In genomic region chr9:108411381-108411942, GRCm38 (mm10) we compare ENCODE assay signal across 20 mouse cellular contexts. TPM values are rescaled to one million over a fixed set of nuclear protein-coding genes. Genes with fewer than 3 reads are reported as not detected.
DNase-seq lines count a peak whose midpoint lies in the region; ATAC-seq lines count a peak whose summit lies in the region.
"Had no signal": no experiment of that assay in that cellular context is flagged by ENCODE, and none has a peak within 500 bp of the region (broad histone marks: within the 10 kb centered on the region; RNA-seq: fewer than 3 reads in every experiment).

No protein-coding gene starts in this region.

- no peaks in the 10 kb centered on the region for H3K4me1 ChIP-seq in hindbrain, embryonic 11.5 days (replicated peaks; ENCODE audit: control insufficient read depth, insufficient read depth, low read length)
- H3K4me1 ChIP-seq: limb, embryonic 15.5 days; neural tube, embryonic 12.5 days; stomach, embryonic 15.5 days had no signal

- no peaks in the 10 kb centered on the region for H3K9me3 ChIP-seq in hindbrain, embryonic 11.5 days (ENCODE audit: control insufficient read depth, low read length)
- H3K9me3 ChIP-seq: G1E; limb, embryonic 15.5 days; neural tube, embryonic 12.5 days; stomach, embryonic 15.5 days had no signal

- no peaks in the 10 kb centered on the region for H3K27me3 ChIP-seq in hindbrain, embryonic 11.5 days (ENCODE audit: control insufficient read depth, insufficient read depth, low read length)
- H3K27me3 ChIP-seq: limb, embryonic 15.5 days; neural tube, embryonic 12.5 days; stomach, embryonic 15.5 days had no signal

- WGBS in hindbrain, embryonic 11.5 days: 81% methylated on average over 9 of the region's 9 CpGs

- no peak overlapping the region for H3K4me2 ChIP-seq in hindbrain, embryonic 11.5 days (replicated peaks; ENCODE audit: low read depth, low read length)
- H3K4me2 ChIP-seq: limb, embryonic 15.5 days; lung, embryonic 14.5 days; neural tube, embryonic 12.5 days; stomach, embryonic 15.5 days had no signal

- peak; percentile 59 for DNase-seq in layer of hippocampus, adult 11-12 months (ENCODE audit: low spot score)
- DNase-seq in layer of hippocampus, postnatal 25 days (ENCODE audit: extremely low spot score in 1 of 2, low spot score in 1 of 2): no peak
- DNase-seq in frontal cortex, adult 2 months (ENCODE audit: extremely low spot score in 1 of 2, low spot score in 1 of 2): peak; percentile 79 to 80
- peak; percentile 45 to 56 for DNase-seq in layer of hippocampus, postnatal 36 days
- DNase-seq in right cerebral cortex, postnatal 14 days: peak; percentile 26
- DNase-seq in testis, postnatal 10 days (ENCODE audit: low spot score): no peak
- DNase-seq in hindbrain, embryonic 11.5 days (ENCODE audit: low spot score): no peak

- no peak overlapping the region for H3K4me3 ChIP-seq in hindbrain, embryonic 11.5 days (ENCODE audit: low read depth, low read length)
- H3K4me3 ChIP-seq: limb, embryonic 15.5 days; neural tube, embryonic 12.5 days; stomach, embryonic 15.5 days had no signal

- H3K9ac ChIP-seq in hindbrain, embryonic 11.5 days (ENCODE audit: low read depth, low read length): no peak overlapping the region
- H3K9ac ChIP-seq: limb, embryonic 15.5 days; lung, embryonic 14.5 days; neural tube, embryonic 12.5 days; stomach, embryonic 15.5 days had no signal

- H3K27ac ChIP-seq in hindbrain, embryonic 11.5 days (ENCODE audit: low read depth, low read length): no peak overlapping the region
- H3K27ac ChIP-seq: limb, embryonic 15.5 days; neural tube, embryonic 12.5 days; stomach, embryonic 15.5 days had no signal

- no peak for ATAC-seq in CD4-positive, CD25-positive, alpha-beta regulatory T cell, adult 4 months
- ATAC-seq in hindbrain, embryonic 11.5 days (ENCODE audit: low FRiP score): no peak
- ATAC-seq: hindbrain, embryonic 16.5 days had no signal

- no peaks in the 10 kb centered on the region for H3K36me3 ChIP-seq in hindbrain, embryonic 11.5 days (ENCODE audit: control insufficient read depth, insufficient read depth, low read length)
- H3K36me3 ChIP-seq: G1E; limb, embryonic 15.5 days; neural tube, embryonic 12.5 days; stomach, embryonic 15.5 days had no signal

RNA-seq across cellular contexts. Expression of gene Ccdc36, which starts 16.8 kb away (rescaled TPM):
- under 1 TPM; 0.10 to 0.16 TPM for total RNA-seq in layer of hippocampus, postnatal 25 days (2021)
- 0.86 and 0.98 TPM in 2 replicates for polyA plus RNA-seq in frontal cortex, adult 2 months (2012; rRNA removed)
- total RNA-seq in layer of hippocampus, postnatal 36 days (2021): under 1 TPM in 1 of 2 experiments, not detected in 1; 0.18 TPM
- polyA plus RNA-seq in CD4-positive, CD25-positive, alpha-beta regulatory T cell, adult 4 months (2017; shearing (Covaris generic)): under 1 TPM in 1 of 2 experiments, not detected in 1; 0.11 TPM
- polyA plus RNA-seq in hindbrain, embryonic 11.5 days (2014; fragmentation: Nextera tagmentation; extraction: Ambion mirVana): 1.3 and 1.6 TPM in 2 replicates
- total RNA-seq: adrenal gland, postnatal 10 days; heart, postnatal 14 days had no signal
- polyA plus RNA-seq: G1E; large intestine, adult 2 months had no signal

RNA-seq across cellular contexts. Expression of gene 1700102P08Rik, which starts 18.9 kb away (rescaled TPM):
- 1 to 10 TPM; 1.4 to 2.4 TPM for total RNA-seq in layer of hippocampus, postnatal 25 days (2021)
- polyA plus RNA-seq in frontal cortex, adult 2 months (2012; rRNA removed): 1.5 and 1.6 TPM in 2 replicates
- total RNA-seq in layer of hippocampus, postnatal 36 days (2021): 1 to 10 TPM; 2.6 to 2.9 TPM
- 1 to 10 TPM in 1 of 2 experiments, not detected in 1; 1.6 TPM for polyA plus RNA-seq in CD4-positive, CD25-positive, alpha-beta regulatory T cell, adult 4 months (2017; shearing (Covaris generic))
- polyA plus RNA-seq in hindbrain, embryonic 11.5 days (2014; fragmentation: Nextera tagmentation; extraction: Ambion mirVana): 1.0 and 1.8 TPM in 2 replicates

RNA-seq across cellular contexts. Expression of gene BC048562, which starts 24.8 kb away (rescaled TPM):
- not detected for total RNA-seq in layer of hippocampus, postnatal 25 days (2021)
- not detected in 2 replicates for polyA plus RNA-seq in frontal cortex, adult 2 months (2012; rRNA removed)
- not detected for total RNA-seq in layer of hippocampus, postnatal 36 days (2021)
- not detected for polyA plus RNA-seq in CD4-positive, CD25-positive, alpha-beta regulatory T cell, adult 4 months (2017; shearing (Covaris generic))
- not detected in 2 replicates for polyA plus RNA-seq in hindbrain, embryonic 11.5 days (2014; fragmentation: Nextera tagmentation; extraction: Ambion mirVana)
- total RNA-seq: adrenal gland, postnatal 10 days; gastrocnemius, postnatal 10 days; heart, postnatal 14 days; megakaryocyte progenitor cell, adult 5-6 weeks had no signal
- polyA plus RNA-seq: embryonic facial prominence, embryonic 11.5 days; hindbrain, embryonic 16.5 days; large intestine, adult 2 months; limb, embryonic 15.5 days; lung, embryonic 14.5 days; neural tube, embryonic 12.5 days; stomach, embryonic 15.5 days had no signal

RNA-seq across cellular contexts. Expression of gene Ccdc71, which starts 48.9 kb away (rescaled TPM):
- 10 to 100 TPM; 28.4 to 41.1 TPM for total RNA-seq in layer of hippocampus, postnatal 25 days (2021)
- 22.3 and 22.6 TPM in 2 replicates for polyA plus RNA-seq in frontal cortex, adult 2 months (2012; rRNA removed)
- 10 to 100 TPM; 32.0 to 37.2 TPM for total RNA-seq in layer of hippocampus, postnatal 36 days (2021)
- 10 to 100 TPM; 29.9 to 39.2 TPM for polyA plus RNA-seq in CD4-positive, CD25-positive, alpha-beta regulatory T cell, adult 4 months (2017; shearing (Covaris generic))
- polyA plus RNA-seq in hindbrain, embryonic 11.5 days (2014; fragmentation: Nextera tagmentation; extraction: Ambion mirVana): 44.1 TPM in 2 replicates

RNA-seq across cellular contexts. Expression of gene Klhdc8b, which starts 49.9 kb away (rescaled TPM):
- total RNA-seq in layer of hippocampus, postnatal 25 days (2021): 10 to 100 TPM; 17.6 to 21.3 TPM
- 62.5 and 63.7 TPM in 2 replicates for polyA plus RNA-seq in frontal cortex, adult 2 months (2012; rRNA removed)
- total RNA-seq in layer of hippocampus, postnatal 36 days (2021): 10 to 100 TPM; 16.6 to 18.1 TPM
- polyA plus RNA-seq in CD4-positive, CD25-positive, alpha-beta regulatory T cell, adult 4 months (2017; shearing (Covaris generic)): 1 to 10 TPM; 1.6 to 2.2 TPM
- polyA plus RNA-seq in hindbrain, embryonic 11.5 days (2014; fragmentation: Nextera tagmentation; extraction: Ambion mirVana): 23.8 and 28.8 TPM in 2 replicates

Comparison
In these comparisons a context has a peak if more than half of its experiments do, and no peak if none do; other contexts are left out.
1. DNase-seq: peak in layer of hippocampus, adult 11-12 months (single experiment), frontal cortex, adult 2 months (2 of 2), layer of hippocampus, postnatal 36 days (2 of 2) and right cerebral cortex, postnatal 14 days (single experiment); none in layer of hippocampus, postnatal 25 days (0 of 2), testis, postnatal 10 days (single experiment) and hindbrain, embryonic 11.5 days (single experiment).